Mouse (Mus musculus): ENCODE data around the gene Ccr4. TPM values are rescaled to one million over a fixed set of nuclear protein-coding genes. Genes with fewer than 3 reads are reported as not detected.

The Ccr4 gene
- polyA plus RNA-seq, 1 experiment = not detected

DNA sequence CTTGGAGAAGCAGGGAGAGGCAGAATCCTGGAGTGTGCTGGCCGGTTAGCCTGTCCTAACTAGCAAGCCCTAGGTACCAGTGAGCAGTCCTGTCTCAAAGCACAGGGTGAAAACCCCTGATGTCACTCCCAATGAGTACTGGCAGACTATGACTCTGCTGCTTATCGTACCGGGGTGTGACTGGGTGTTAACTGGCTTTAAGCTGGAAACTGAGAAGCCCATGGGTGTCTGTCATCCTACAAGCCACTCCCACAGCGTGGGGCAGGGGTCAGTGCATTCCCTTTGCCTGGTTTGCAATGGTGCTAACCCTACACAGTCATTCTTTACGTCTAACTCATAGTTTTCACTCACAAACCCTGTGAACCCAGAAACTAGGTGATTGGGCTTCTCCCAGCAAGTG is 36.5 kb downstream of the Ccr4 start:
- no peaks in the 10 kb centered on the region for H3K36me3 ChIP-seq (ENCODE audit: control insufficient read depth, insufficient read depth)
- H3K27me3 ChIP-seq (ENCODE audit: control insufficient read depth, insufficient read depth, insufficient read length) = no peaks in the 10 kb centered on the region
- no peaks in the 10 kb centered on the region for H3K79me2 ChIP-seq (ENCODE audit: control insufficient read depth, insufficient read depth)
- H3K4me2 ChIP-seq (ENCODE audit: low read depth) = no peak overlapping the region
- H3K4me3 ChIP-seq = no peak overlapping the region
- no peak for TF ChIP-seq MYOD1 (IDR thresholded peaks at IDR 0.05; ENCODE audit: control insufficient read depth in 1 of 3, insufficient read length in 2 of 3, low read depth in 2 of 3)
- no peak for TF ChIP-seq POLR2AphosphoS2 (IDR thresholded peaks at IDR 0.05; ENCODE audit: insufficient read length, low read depth)
- no peak for TF ChIP-seq USF1 (IDR thresholded peaks at IDR 0.05; ENCODE audit: low read depth)
- no peak for TF ChIP-seq TCF12 (IDR thresholded peaks at IDR 0.05; ENCODE audit: insufficient read depth, poor library complexity, severe bottlenecking)
- no peak for TF ChIP-seq MYOG (IDR thresholded peaks at IDR 0.05; ENCODE audit: control insufficient read depth in 1 of 3, insufficient read depth in 1 of 3, insufficient read length in 2 of 3, low read depth in 2 of 3)
- TF ChIP-seq TCF3 (IDR thresholded peaks at IDR 0.05; ENCODE audit: insufficient read length, low read depth) = no peak
- no peak for TF ChIP-seq MAX (IDR thresholded peaks at IDR 0.05; ENCODE audit: low read depth)
- no peak for TF ChIP-seq POLR2A (IDR thresholded peaks at IDR 0.05; ENCODE audit: insufficient read length, low read depth)
- no peak overlapping the region for H3ac ChIP-seq (ENCODE audit: control insufficient read depth, insufficient read length)

DNA sequence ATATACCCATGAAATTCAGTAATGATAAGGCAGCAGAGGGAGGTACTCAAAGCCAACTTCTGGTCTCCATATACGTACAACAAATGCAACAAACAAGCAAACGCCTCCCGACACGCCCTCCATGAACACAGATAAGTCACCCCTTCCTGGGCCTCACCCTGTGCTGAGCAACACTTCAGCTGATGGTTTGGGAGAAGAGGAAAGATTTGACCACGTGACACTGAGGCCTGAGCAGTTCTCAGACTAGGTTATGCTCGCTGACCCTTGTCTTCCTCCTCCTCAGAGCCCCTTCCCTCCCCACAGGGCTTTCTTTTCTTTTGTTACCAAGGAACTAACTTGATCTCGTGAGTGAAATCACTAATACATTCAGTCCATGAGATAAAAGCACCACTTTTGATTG is 37.8 kb downstream of the Ccr4 start:
- TF ChIP-seq REST (IDR thresholded peaks at IDR 0.05; ENCODE audit: insufficient read depth, insufficient read length) (no peak), MYOG (IDR thresholded peaks at IDR 0.05; ENCODE audit: control insufficient read depth in 1 of 3, insufficient read depth in 1 of 3, insufficient read length in 2 of 3, low read depth in 2 of 3) (no peak), POLR2A (IDR thresholded peaks at IDR 0.05; ENCODE audit: insufficient read length, low read depth) (no peak), TCF12 (IDR thresholded peaks at IDR 0.05; ENCODE audit: insufficient read depth, poor library complexity, severe bottlenecking) (no peak), USF1 (IDR thresholded peaks at IDR 0.05; ENCODE audit: low read depth) (no peak)
- H3K36me3 ChIP-seq (ENCODE audit: control insufficient read depth, insufficient read depth) = no peaks in the 10 kb centered on the region
- no peaks in the 10 kb centered on the region for H3K27me3 ChIP-seq (ENCODE audit: control insufficient read depth, insufficient read depth, insufficient read length)
- H3K4me3 ChIP-seq = no peak overlapping the region
- no peak overlapping the region for H3K4me2 ChIP-seq (ENCODE audit: low read depth)
- H3K79me2 ChIP-seq (ENCODE audit: control insufficient read depth, insufficient read depth) = no peaks in the 10 kb centered on the region
- H3ac ChIP-seq (ENCODE audit: control insufficient read depth, insufficient read length) = no peak overlapping the region

DNA sequence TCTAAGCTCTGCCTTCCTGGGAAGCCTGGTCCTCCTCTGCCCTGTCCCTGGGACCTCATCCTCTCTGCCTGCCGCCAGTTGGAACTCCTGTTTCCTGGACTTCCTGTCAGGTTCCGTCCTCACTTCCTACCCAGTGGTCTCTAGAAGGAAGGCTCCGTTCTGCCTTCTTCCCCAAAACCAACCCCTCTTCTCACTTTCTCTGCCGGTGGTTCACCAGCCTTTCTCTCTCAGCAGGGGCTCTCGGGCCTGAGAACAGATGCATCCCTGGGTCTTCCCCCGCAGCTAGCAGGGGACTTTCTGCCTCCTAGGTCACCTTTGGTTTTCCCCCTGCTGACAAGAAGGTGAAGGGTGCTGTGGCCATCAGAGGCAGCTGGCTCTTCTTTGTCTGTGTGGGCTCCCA is 39.3 kb downstream of the Ccr4 start:
- no peak for TF ChIP-seq USF1 (IDR thresholded peaks at IDR 0.05; ENCODE audit: low read depth)
- TF ChIP-seq POLR2AphosphoS2 (IDR thresholded peaks at IDR 0.05; ENCODE audit: insufficient read length, low read depth) = no peak
- Histone ChIP-seq H3ac (ENCODE audit: control insufficient read depth, insufficient read length) (no peak overlapping the region), H3K36me3 (ENCODE audit: control insufficient read depth, insufficient read depth) (no peaks in the 10 kb centered on the region), H3K4me3 (no peak overlapping the region), H3K79me2 (ENCODE audit: control insufficient read depth, insufficient read depth) (no peaks in the 10 kb centered on the region), H3K4me2 (ENCODE audit: low read depth) (no peak overlapping the region), H3K27me3 (ENCODE audit: control insufficient read depth, insufficient read depth, insufficient read length) (no peaks in the 10 kb centered on the region)

DNA sequence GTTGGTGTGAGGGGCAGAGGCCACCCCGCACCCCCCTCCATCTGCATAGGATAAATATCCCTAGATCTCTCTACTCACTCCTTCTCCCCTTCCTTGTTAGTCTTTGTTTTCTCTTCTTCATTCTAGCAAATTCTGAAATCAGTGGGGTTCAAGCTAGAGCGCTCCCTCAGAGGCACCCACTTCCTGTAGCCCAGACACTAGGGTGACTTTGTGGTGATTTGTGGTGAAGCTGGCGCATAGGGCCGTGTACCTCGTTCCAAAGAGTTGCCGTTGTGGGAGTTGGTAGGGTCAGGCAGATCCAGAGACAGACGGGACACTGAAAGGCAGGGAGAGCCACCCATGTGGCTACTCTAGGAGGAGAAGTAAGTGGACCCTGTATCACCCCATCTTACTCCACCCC is 42.1 kb downstream of the Ccr4 start:
- Histone ChIP-seq H3K4me3 (no peak overlapping the region), H3K36me3 (ENCODE audit: control insufficient read depth, insufficient read depth) (no peaks in the 10 kb centered on the region), H3K4me2 (ENCODE audit: low read depth) (no peak overlapping the region), H3ac (ENCODE audit: control insufficient read depth, insufficient read length) (no peak overlapping the region), H3K79me2 (ENCODE audit: control insufficient read depth, insufficient read depth) (no peaks in the 10 kb centered on the region), H3K27me3 (ENCODE audit: control insufficient read depth, insufficient read depth, insufficient read length) (no peaks in the 10 kb centered on the region)
- TF ChIP-seq MYOD1 (IDR thresholded peaks at IDR 0.05; ENCODE audit: control insufficient read depth in 1 of 3, insufficient read length in 2 of 3, low read depth in 2 of 3) (no peak), SRF (IDR thresholded peaks at IDR 0.05; ENCODE audit: control insufficient read depth, insufficient read length, low read depth) (no peak), POLR2AphosphoS2 (IDR thresholded peaks at IDR 0.05; ENCODE audit: insufficient read length, low read depth) (no peak), CEBPB (IDR thresholded peaks at IDR 0.05; ENCODE audit: insufficient read depth, poor library complexity, severe bottlenecking) (no peak), TCF12 (IDR thresholded peaks at IDR 0.05; ENCODE audit: insufficient read depth, poor library complexity, severe bottlenecking) (no peak), MAX (IDR thresholded peaks at IDR 0.05; ENCODE audit: low read depth) (no peak), MYOG (IDR thresholded peaks at IDR 0.05; ENCODE audit: control insufficient read depth in 1 of 3, insufficient read depth in 1 of 3, insufficient read length in 2 of 3, low read depth in 2 of 3) (no peak), REST (IDR thresholded peaks at IDR 0.05; ENCODE audit: insufficient read depth, insufficient read length) (no peak), E2F4 (IDR thresholded peaks at IDR 0.05; ENCODE audit: insufficient read depth) (no peak), POLR2A (IDR thresholded peaks at IDR 0.05; ENCODE audit: insufficient read length, low read depth) (no peak), TCF3 (IDR thresholded peaks at IDR 0.05; ENCODE audit: insufficient read length, low read depth) (no peak)

DNA sequence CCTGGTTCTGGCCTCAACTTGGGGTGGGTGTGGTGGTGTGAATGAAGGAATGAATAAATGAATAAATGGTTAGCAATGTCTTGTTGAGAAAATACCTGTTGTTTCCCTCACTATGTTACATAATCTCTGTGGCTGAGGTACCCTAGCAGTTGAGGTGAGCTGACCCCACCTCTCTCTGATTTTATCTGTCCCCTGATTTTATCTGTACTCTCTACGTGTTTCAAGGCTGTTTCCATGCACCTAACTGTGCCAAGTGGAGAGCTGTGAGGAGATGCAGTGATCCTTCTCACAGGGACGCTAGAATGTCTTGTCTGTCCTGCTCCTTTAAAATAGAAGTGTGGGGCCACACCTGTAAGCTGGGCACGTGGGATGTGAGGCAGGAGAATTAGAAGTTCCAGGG is 46.3 kb downstream of the Ccr4 start:
- Histone ChIP-seq H3K36me3 (ENCODE audit: control insufficient read depth, insufficient read depth) (no peaks in the 10 kb centered on the region), H3K4me2 (ENCODE audit: low read depth) (no peak overlapping the region), H3K4me3 (no peak overlapping the region), H3K27me3 (ENCODE audit: control insufficient read depth, insufficient read depth, insufficient read length) (no peaks in the 10 kb centered on the region), H3K79me2 (ENCODE audit: control insufficient read depth, insufficient read depth) (no peaks in the 10 kb centered on the region), H3ac (ENCODE audit: control insufficient read depth, insufficient read length) (no peak overlapping the region)
- TF ChIP-seq MYOG (IDR thresholded peaks at IDR 0.05; ENCODE audit: control insufficient read depth in 1 of 3, insufficient read depth in 1 of 3, insufficient read length in 2 of 3, low read depth in 2 of 3) (no peak), MAX (IDR thresholded peaks at IDR 0.05; ENCODE audit: low read depth) (no peak), MYOD1 (IDR thresholded peaks at IDR 0.05; ENCODE audit: control insufficient read depth in 1 of 3, insufficient read length in 2 of 3, low read depth in 2 of 3) (no peak), POLR2AphosphoS2 (IDR thresholded peaks at IDR 0.05; ENCODE audit: insufficient read length, low read depth) (no peak), SRF (IDR thresholded peaks at IDR 0.05; ENCODE audit: control insufficient read depth, insufficient read length, low read depth) (no peak), CEBPB (IDR thresholded peaks at IDR 0.05; ENCODE audit: insufficient read depth, poor library complexity, severe bottlenecking) (no peak), REST (IDR thresholded peaks at IDR 0.05; ENCODE audit: insufficient read depth, insufficient read length) (no peak), TCF12 (IDR thresholded peaks at IDR 0.05; ENCODE audit: insufficient read depth, poor library complexity, severe bottlenecking) (no peak)
